Mouse (Mus musculus): Measurements from ENCODE around the gene Atf7ip. TPM values are rescaled to one million over a fixed set of nuclear protein-coding genes. Genes with fewer than 3 reads are reported as not detected.

Gene Atf7ip
- polyA plus RNA-seq, 1 experiment from 2014 or later, result 31.2 TPM

GRCm38 (mm10) chr6:136490516-136491475 is 15.2 kb upstream of the Atf7ip start:
- DNase-seq (ENCODE audit: low spot score) (no peak), ATAC-seq (replicated peaks; ENCODE audit: low FRiP score) (no peak)
- H3K27ac ChIP-seq (ENCODE audit: low read depth, low read length), result no peak overlapping the region
- H3K27me3 ChIP-seq (replicated peaks; ENCODE audit: control insufficient read depth, insufficient read depth, low read length), result no peaks in the 10 kb centered on the region
- H3K4me1 ChIP-seq (replicated peaks; ENCODE audit: control insufficient read depth, insufficient read depth, low read length), result no peaks in the 10 kb centered on the region
- 60% methylated on average over 6 of the region's 6 CpGs for WGBS
- H3K9me3 ChIP-seq (ENCODE audit: control insufficient read depth, low read length), result no peaks in the 10 kb centered on the region
- H3K4me2 ChIP-seq, result no peak overlapping the region
- no peak overlapping the region for H3K4me3 ChIP-seq (ENCODE audit: low read depth, low read length)
- no peak overlapping the region for H3K9ac ChIP-seq (ENCODE audit: low read depth, low read length)
- H3K36me3 ChIP-seq (ENCODE audit: control insufficient read depth, insufficient read depth, low read length), result no peaks in the 10 kb centered on the region

- Histone ChIP-seq H3K27me3 (replicated peaks; ENCODE audit: control insufficient read depth, insufficient read depth, low read length) (no peaks in the 10 kb centered on the region), H3K4me1 (replicated peaks; ENCODE audit: control insufficient read depth, insufficient read depth, low read length) (no peaks in the 10 kb centered on the region), H3K9ac (ENCODE audit: low read depth, low read length) (no peak overlapping the region), H3K36me3 (ENCODE audit: control insufficient read depth, insufficient read depth, low read length) (no peaks in the 10 kb centered on the region), H3K4me2 (no peak overlapping the region), H3K9me3 (ENCODE audit: control insufficient read depth, low read length) (no peaks in the 10 kb centered on the region), H3K4me3 (ENCODE audit: low read depth, low read length) (no peak overlapping the region), H3K27ac (ENCODE audit: low read depth, low read length) (no peak overlapping the region)
- DNase-seq (ENCODE audit: low spot score) (no peak), ATAC-seq (replicated peaks; ENCODE audit: low FRiP score) (no peak)
- WGBS, result 77% methylated on average over 5 of the region's 5 CpGs
Measured at GRCm38 (mm10) chr6:136491631-136492030, 14.3 kb upstream of the Atf7ip start.

- Histone ChIP-seq H3K4me1 (replicated peaks; ENCODE audit: control insufficient read depth, insufficient read depth, low read length) (no peaks in the 10 kb centered on the region), H3K4me2 (no peak overlapping the region), H3K36me3 (ENCODE audit: control insufficient read depth, insufficient read depth, low read length) (no peaks in the 10 kb centered on the region), H3K9ac (ENCODE audit: low read depth, low read length) (no peak overlapping the region), H3K27ac (ENCODE audit: low read depth, low read length) (no peak overlapping the region), H3K9me3 (ENCODE audit: control insufficient read depth, low read length) (no peaks in the 10 kb centered on the region), H3K27me3 (replicated peaks; ENCODE audit: control insufficient read depth, insufficient read depth, low read length) (no peaks in the 10 kb centered on the region), H3K4me3 (ENCODE audit: low read depth, low read length) (no peak overlapping the region)
- ATAC-seq (replicated peaks; ENCODE audit: low FRiP score) (no peak), DNase-seq (ENCODE audit: low spot score) (no peak)
- 69% methylated on average over 4 of the region's 4 CpGs for WGBS
Measured at GRCm38 (mm10) chr6:136492251-136492650, 13.7 kb upstream of the Atf7ip start.

- Histone ChIP-seq H3K4me1 (replicated peaks; ENCODE audit: control insufficient read depth, insufficient read depth, low read length) (no peaks in the 10 kb centered on the region), H3K27ac (ENCODE audit: low read depth, low read length) (no peak overlapping the region), H3K27me3 (replicated peaks; ENCODE audit: control insufficient read depth, insufficient read depth, low read length) (no peaks in the 10 kb centered on the region), H3K4me3 (ENCODE audit: low read depth, low read length) (no peak overlapping the region), H3K4me2 (no peak overlapping the region), H3K9me3 (ENCODE audit: control insufficient read depth, low read length) (no peaks in the 10 kb centered on the region), H3K36me3 (ENCODE audit: control insufficient read depth, insufficient read depth, low read length) (no peaks in the 10 kb centered on the region), H3K9ac (ENCODE audit: low read depth, low read length) (no peak overlapping the region)
- ATAC-seq (replicated peaks; ENCODE audit: low FRiP score) (no peak), DNase-seq (ENCODE audit: low spot score) (no peak)
- WGBS, result 88% methylated on average over 7 of the region's 7 CpGs
Measured at GRCm38 (mm10) chr6:136493486-136493885, 12.5 kb upstream of the Atf7ip start.

GRCm38 (mm10) chr6:136493910-136494751 is 11.8 kb upstream of the Atf7ip start:
- 87% methylated on average over 12 of the region's 12 CpGs for WGBS
- Histone ChIP-seq H3K4me1 (replicated peaks; ENCODE audit: control insufficient read depth, insufficient read depth, low read length) (no peaks in the 10 kb centered on the region), H3K4me2 (no peak overlapping the region), H3K36me3 (ENCODE audit: control insufficient read depth, insufficient read depth, low read length) (no peaks in the 10 kb centered on the region), H3K27ac (ENCODE audit: low read depth, low read length) (no peak overlapping the region), H3K27me3 (replicated peaks; ENCODE audit: control insufficient read depth, insufficient read depth, low read length) (no peaks in the 10 kb centered on the region), H3K9me3 (ENCODE audit: control insufficient read depth, low read length) (no peaks in the 10 kb centered on the region), H3K4me3 (ENCODE audit: low read depth, low read length) (no peak overlapping the region), H3K9ac (ENCODE audit: low read depth, low read length) (no peak overlapping the region)
- no peak for ATAC-seq (replicated peaks; ENCODE audit: low FRiP score)
- DNase-seq (ENCODE audit: low spot score), result no peak

- no peak overlapping the region for H3K4me2 ChIP-seq
- DNase-seq (ENCODE audit: low spot score) (no peak), ATAC-seq (replicated peaks; ENCODE audit: low FRiP score) (no peak)
- H3K36me3 ChIP-seq (ENCODE audit: control insufficient read depth, insufficient read depth, low read length), result no peaks in the 10 kb centered on the region
- H3K9me3 ChIP-seq (ENCODE audit: control insufficient read depth, low read length), result no peaks in the 10 kb centered on the region
- H3K4me3 ChIP-seq (ENCODE audit: low read depth, low read length), result no peak overlapping the region
- WGBS, result 86% methylated on average over 12 of the region's 12 CpGs
- no peak overlapping the region for H3K27ac ChIP-seq (ENCODE audit: low read depth, low read length)
- H3K27me3 ChIP-seq (replicated peaks; ENCODE audit: control insufficient read depth, insufficient read depth, low read length), result no peaks in the 10 kb centered on the region
- no peak overlapping the region for H3K9ac ChIP-seq (ENCODE audit: low read depth, low read length)
- no peaks in the 10 kb centered on the region for H3K4me1 ChIP-seq (replicated peaks; ENCODE audit: control insufficient read depth, insufficient read depth, low read length)
Measured at GRCm38 (mm10) chr6:136495023-136495422, 10.9 kb upstream of the Atf7ip start.

- Histone ChIP-seq H3K27ac (ENCODE audit: low read depth, low read length) (no peak overlapping the region), H3K4me1 (replicated peaks; ENCODE audit: control insufficient read depth, insufficient read depth, low read length) (no peaks in the 10 kb centered on the region), H3K27me3 (replicated peaks; ENCODE audit: control insufficient read depth, insufficient read depth, low read length) (no peaks in the 10 kb centered on the region), H3K9me3 (ENCODE audit: control insufficient read depth, low read length) (no peaks in the 10 kb centered on the region), H3K4me2 (no peak overlapping the region), H3K4me3 (ENCODE audit: low read depth, low read length) (no peak overlapping the region), H3K9ac (ENCODE audit: low read depth, low read length) (no peak overlapping the region), H3K36me3 (ENCODE audit: control insufficient read depth, insufficient read depth, low read length) (no peaks in the 10 kb centered on the region)
- DNase-seq (ENCODE audit: low spot score) (no peak), ATAC-seq (replicated peaks; ENCODE audit: low FRiP score) (no peak)
- WGBS, result 51% methylated on average over 5 of the region's 5 CpGs
Measured at GRCm38 (mm10) chr6:136497744-136498143, 8.2 kb upstream of the Atf7ip start.

- Histone ChIP-seq H3K4me1 (replicated peaks; ENCODE audit: control insufficient read depth, insufficient read depth, low read length) (no peaks in the 10 kb centered on the region), H3K36me3 (ENCODE audit: control insufficient read depth, insufficient read depth, low read length) (no peaks in the 10 kb centered on the region), H3K27ac (ENCODE audit: low read depth, low read length) (no peak overlapping the region), H3K4me2 (no peak overlapping the region), H3K9me3 (ENCODE audit: control insufficient read depth, low read length) (no peaks in the 10 kb centered on the region), H3K4me3 (ENCODE audit: low read depth, low read length) (no peak overlapping the region), H3K27me3 (replicated peaks; ENCODE audit: control insufficient read depth, insufficient read depth, low read length) (no peaks in the 10 kb centered on the region), H3K9ac (ENCODE audit: low read depth, low read length) (no peak overlapping the region)
- no peak for DNase-seq (ENCODE audit: low spot score)
- ATAC-seq (replicated peaks; ENCODE audit: low FRiP score), result no peak; the same call in 1 of the 2 replicates
- 68% methylated on average over 10 of the region's 10 CpGs for WGBS
Measured at GRCm38 (mm10) chr6:136499292-136499977, 6.5 kb upstream of the Atf7ip start.
